Mouse (Mus musculus) liver, embryonic 14.5 days (tissue): ENCODE data around the gene Fam193a.

Source experiments
- CTCF ChIP-seq: IDR thresholded peaks from 2 replicates; pipeline ENCODE4 v1.5.1; 2016; ENCODE audit warnings: antibody characterized with exemption, low read depth, control low read depth
- EP300 ChIP-seq: IDR thresholded peaks from 2 replicates; pipeline ENCODE4 v1.6.1; 2016; ENCODE audit warnings: antibody characterized with exemption, low read depth

DNA sequence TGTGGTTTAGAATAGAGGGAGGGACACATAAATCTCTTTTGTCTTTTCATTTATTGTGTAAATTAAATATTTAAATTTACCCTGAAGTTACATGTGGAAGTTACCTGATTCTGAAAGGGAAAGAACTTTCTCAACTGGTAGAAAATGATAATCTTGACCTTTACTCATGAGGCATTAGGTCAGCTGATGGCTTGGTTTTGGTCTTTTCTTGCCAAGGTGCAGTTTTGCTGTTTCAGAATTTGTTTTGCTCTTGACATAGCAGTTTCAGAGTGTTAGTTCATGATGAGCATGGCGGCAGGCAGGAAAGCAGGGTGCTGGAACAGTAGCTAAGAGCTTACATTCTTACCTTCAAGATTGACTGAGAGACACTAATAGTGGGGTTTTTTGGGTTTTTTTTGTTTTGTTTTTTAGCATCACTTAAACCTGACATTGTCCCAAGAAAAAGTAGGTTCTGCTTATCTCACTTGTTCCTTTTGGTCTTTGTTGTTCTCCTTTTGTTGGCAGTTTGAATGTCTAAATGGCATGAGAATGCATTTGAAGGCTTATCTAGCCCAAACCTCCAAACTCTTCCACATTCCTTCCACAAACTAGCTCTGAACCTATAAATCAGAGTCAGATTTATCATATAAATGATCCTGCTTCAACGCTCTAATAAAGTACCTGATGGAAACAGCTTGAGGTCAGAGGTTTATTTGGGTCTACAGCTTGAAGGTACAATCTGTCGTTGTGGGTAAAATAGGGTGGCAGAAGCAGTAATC lies 47.7 kb downstream of the Fam193a start:
- TF ChIP-seq CTCF (no peak), EP300 (no peak)
